Mouse (Mus musculus) midbrain, embryonic 10.5 days (tissue): ENCODE results near the gene Pkig. TPM values are rescaled to one million over a fixed set of nuclear protein-coding genes. Genes with fewer than 3 reads are reported as not detected.
"Not testable (repeated sequence)": the region's sequence is repeated elsewhere in the genome, so short reads cannot be mapped to it uniquely, and the experiment has no call there.

Experiments
- DNase-seq: peaks from one replicate; pipeline ENCODE4 v3.0.0-alpha.2; 2017; ENCODE audit warnings: low spot score
- H3K27ac ChIP-seq: fragments of 300-500 bp; sonication (generic); replicated peaks from 2 replicates; pipeline ENCODE4 v1.5.1; 2016; ENCODE audit warnings: mild to moderate bottlenecking
- H3K27me3 ChIP-seq: fragments of 300-500 bp; sonication (generic); 2 replicates; pipeline ENCODE4 v1.6.1; 2016; ENCODE audit warnings: low read depth, mild to moderate bottlenecking; ENCODE audit not compliant: poor library complexity, severe bottlenecking
- H3K36me3 ChIP-seq: fragments of 300-500 bp; sonication (generic); 2 replicates; pipeline ENCODE4 v1.6.1; 2016; ENCODE audit warnings: mild to moderate bottlenecking, moderate library complexity
- H3K4me1 ChIP-seq: fragments of 300-500 bp; sonication (generic); 2 replicates; pipeline ENCODE4 v1.6.1; 2016
- H3K4me3 ChIP-seq: fragments of 300-500 bp; sonication (generic); 2 replicates; pipeline ENCODE4 v1.5.1; 2016; ENCODE audit warnings: mild to moderate bottlenecking, moderate library complexity
- H3K9me3 ChIP-seq: fragments of 300-500 bp; sonication (generic); replicated peaks from 2 replicates; pipeline ENCODE4 v1.6.1; 2016; ENCODE audit warnings: mild to moderate bottlenecking
- WGBS: fragments of 180-500 bp; shearing (Covaris S2); methylation state at CpG from one replicate; pipeline ENCODE4 v1.1.7; 2016; 5-methylcytosine and 5-hydroxymethylcytosine counted together
- polyA plus RNA-seq: library from polyadenylated mRNA; unstranded; fragments of >200 nt; fragmentation: Nextera tagmentation; extraction: Ambion mirVana; gene quantifications from 2 replicates; pipeline ENCODE4 v1.2.1, GENCODE M21; 2016

The Pkig gene
- polyA plus RNA-seq, 1 experiment from 2014 or later = 190 TPM

- Histone ChIP-seq H3K9me3 (peaks cover 11% of the 10 kb centered on the region), H3K27ac (no peak overlapping the region), H3K4me3 (no peak overlapping the region), H3K4me1 (peaks cover 17% of the 10 kb centered on the region), H3K36me3 (peaks cover 9% of the 10 kb centered on the region), H3K27me3 (no peaks in the 10 kb centered on the region)
- WGBS = 97% methylated on average over 5 of the region's 5 CpGs
- no peak for DNase-seq
Observed at GRCm38 (mm10) chr2:163646461-163647080, 11.6 kb upstream of the Pkig start.

GRCm38 (mm10) chr2:163655699-163656098, 2.5 kb upstream of the Pkig start:
- WGBS = 97% methylated on average over 9 of the region's 12 CpGs
- not testable (repeated sequence) for H3K27me3 ChIP-seq, H3K27ac ChIP-seq, H3K9me3 ChIP-seq, H3K36me3 ChIP-seq, H3K4me3 ChIP-seq, DNase-seq
- peaks cover 20% of the 10 kb centered on the region for H3K4me1 ChIP-seq

- Histone ChIP-seq H3K36me3 (peaks cover 5% of the 10 kb centered on the region; the same call in 1 of the 2 replicates), H3K4me1 (peaks cover 30% of the 10 kb centered on the region), H3K27ac (no peak overlapping the region), H3K9me3 (0 out of 2 replicates have a peak, but pooled peaks cover 2% of the 10 kb centered on the region), H3K4me3 (no peak overlapping the region), H3K27me3 (no peaks in the 10 kb centered on the region)
- WGBS = 90% methylated on average over 2 of the region's 2 CpGs
- no peak for DNase-seq
Observed at GRCm38 (mm10) chr2:163657486-163657885, 700 bp upstream of the Pkig start.

GRCm38 (mm10) chr2:163658941-163659340, 755 bp downstream of the Pkig start:
- no peaks in the 10 kb centered on the region for H3K27me3 ChIP-seq
- WGBS = 2% methylated on average over 8 of the region's 8 CpGs
- H3K4me1 ChIP-seq = peaks cover 30% of the 10 kb centered on the region
- H3K36me3 ChIP-seq = peaks cover 8% of the 10 kb centered on the region
- H3K4me3 ChIP-seq = peak overlapping the region; percentile 82
- H3K9me3 ChIP-seq = 0 out of 2 replicates have a peak, but pooled peaks cover 2% of the 10 kb centered on the region
- peak; percentile 18 for DNase-seq
- H3K27ac ChIP-seq = peak overlapping the region; percentile 95

- 78% methylated on average over 12 of the region's 12 CpGs for WGBS
- peak overlapping the region; percentile 95; the same call in 1 of the 2 replicates for H3K27ac ChIP-seq
- peaks cover 13% of the 10 kb centered on the region for H3K36me3 ChIP-seq
- no peaks in the 10 kb centered on the region for H3K27me3 ChIP-seq
- peak overlapping the region; percentile 82 for H3K4me3 ChIP-seq
- no peak for DNase-seq
- peaks cover 30% of the 10 kb centered on the region for H3K4me1 ChIP-seq
- H3K9me3 ChIP-seq = 0 out of 2 replicates have a peak, but pooled peaks cover 2% of the 10 kb centered on the region
Observed at GRCm38 (mm10) chr2:163659431-163659830, 1.2 kb downstream of the Pkig start.

GRCm38 (mm10) chr2:163660103-163660701, 2.0 kb downstream of the Pkig start:
- WGBS = 85% methylated on average over 5 of the region's 5 CpGs
- no peak overlapping the region for H3K27ac ChIP-seq
- H3K9me3 ChIP-seq = 0 out of 2 replicates have a peak, but pooled peaks cover 2% of the 10 kb centered on the region
- 0 out of 2 replicates have a peak overlapping the region, but pooled peaks have one; percentile 7 for H3K4me3 ChIP-seq
- no peak for DNase-seq
- H3K27me3 ChIP-seq = no peaks in the 10 kb centered on the region
- peaks cover 30% of the 10 kb centered on the region for H3K4me1 ChIP-seq
- peaks cover 14% of the 10 kb centered on the region for H3K36me3 ChIP-seq

GRCm38 (mm10) chr2:163661371-163661850, 3.2 kb downstream of the Pkig start:
- Histone ChIP-seq H3K27ac (no peak overlapping the region), H3K9me3 (no peaks in the 10 kb centered on the region), H3K27me3 (no peaks in the 10 kb centered on the region), H3K4me3 (no peak overlapping the region), H3K4me1 (peaks cover 30% of the 10 kb centered on the region), H3K36me3 (peaks cover 25% of the 10 kb centered on the region)
- DNase-seq = no peak
- 71% methylated on average over 6 of the region's 6 CpGs for WGBS

GRCm38 (mm10) chr2:163662076-163662475, 3.9 kb downstream of the Pkig start:
- Histone ChIP-seq H3K4me3 (no peak overlapping the region), H3K27me3 (no peaks in the 10 kb centered on the region), H3K27ac (no peak overlapping the region), H3K36me3 (peaks cover 29% of the 10 kb centered on the region), H3K4me1 (peaks cover 30% of the 10 kb centered on the region), H3K9me3 (no peaks in the 10 kb centered on the region)
- no peak for DNase-seq
- 94% methylated on average over 5 of the region's 5 CpGs for WGBS

- no peak for DNase-seq
Observed at GRCm38 (mm10) chr2:163662698-163663221, 4.6 kb downstream of the Pkig start.

GRCm38 (mm10) chr2:163663930-163664329, 5.7 kb downstream of the Pkig start:
- no peak overlapping the region for H3K4me3 ChIP-seq
- 87% methylated on average over 3 of the region's 3 CpGs for WGBS
- no peak overlapping the region for H3K27ac ChIP-seq
- no peaks in the 10 kb centered on the region for H3K9me3 ChIP-seq
- DNase-seq = no peak
- peaks cover 28% of the 10 kb centered on the region for H3K4me1 ChIP-seq
- peaks cover 29% of the 10 kb centered on the region for H3K36me3 ChIP-seq
- H3K27me3 ChIP-seq = no peaks in the 10 kb centered on the region

More at GRCm38 (mm10) chr2:163662698-163663221, 4.6 kb downstream of the Pkig start:
- WGBS = 79% methylated on average over 2 of the region's 2 CpGs
- H3K4me1 ChIP-seq = peaks cover 30% of the 10 kb centered on the region
- no peaks in the 10 kb centered on the region for H3K27me3 ChIP-seq
- H3K4me3 ChIP-seq = no peak overlapping the region
- H3K27ac ChIP-seq = no peak overlapping the region
- peaks cover 29% of the 10 kb centered on the region for H3K36me3 ChIP-seq
- H3K9me3 ChIP-seq = no peaks in the 10 kb centered on the region

- WGBS = 95% methylated on average over 1 of the region's 1 CpGs
- no peaks in the 10 kb centered on the region for H3K4me1 ChIP-seq
Observed at GRCm38 (mm10) chr2:163667045-163667444, 8.9 kb downstream of the Pkig start.

GRCm38 (mm10) chr2:163670872-163671594, 12.8 kb downstream of the Pkig start:
- peaks cover 19% of the 10 kb centered on the region for H3K4me1 ChIP-seq
- WGBS = 86% methylated on average over 11 of the region's 11 CpGs
- no peaks in the 10 kb centered on the region for H3K9me3 ChIP-seq
- peaks cover 21% of the 10 kb centered on the region for H3K36me3 ChIP-seq
- no peak overlapping the region for H3K27ac ChIP-seq
- H3K27me3 ChIP-seq = no peaks in the 10 kb centered on the region
- no peak for DNase-seq
- no peak overlapping the region for H3K4me3 ChIP-seq

More at GRCm38 (mm10) chr2:163667045-163667444, 8.9 kb downstream of the Pkig start:
- Histone ChIP-seq H3K4me3 (no peak overlapping the region), H3K36me3 (peaks cover 36% of the 10 kb centered on the region), H3K27ac (no peak overlapping the region), H3K9me3 (no peaks in the 10 kb centered on the region), H3K27me3 (no peaks in the 10 kb centered on the region)
- DNase-seq = no peak
